Mouse (Mus musculus): Measurements from ENCODE around the gene Dtl.

DNA sequence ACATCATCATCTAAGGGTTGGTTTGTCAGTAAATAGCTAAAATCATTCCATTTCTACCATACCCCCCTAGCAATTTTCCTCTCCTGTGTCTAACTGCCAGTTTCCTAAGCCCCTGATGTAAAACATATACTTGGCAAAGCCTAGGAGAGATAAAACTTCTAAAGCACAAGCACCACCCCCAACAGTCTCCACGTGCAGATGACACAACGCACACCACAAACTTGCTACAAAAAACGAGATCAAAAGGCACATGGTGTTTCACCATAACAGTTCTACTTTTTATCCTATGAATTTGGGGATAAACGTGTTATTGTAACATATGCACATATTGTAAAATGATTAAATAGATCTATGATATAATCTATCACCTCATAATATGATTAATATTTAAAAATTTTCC, 33.7 kb downstream of the Dtl start:
- TF ChIP-seq EP300 (IDR thresholded peaks at IDR 0.05) (no peak), CTCF (IDR thresholded peaks at IDR 0.05) (no peak)

Measured in lung, postnatal 0 days (tissue).